Mouse (Mus musculus): ENCODE data around the gene Prss22.
"Not testable (repeated sequence)": the region's sequence is repeated elsewhere in the genome, so short reads cannot be mapped to it uniquely, and the experiment has no call there.

Prss22 gene

GRCm38 (mm10) chr17:23995421-23995820 lies 2.5 kb downstream of the Prss22 start:
- DNase-seq (ENCODE audit: low spot score), result no peak

- DNase-seq (ENCODE audit: low spot score), result no peak
Measured at GRCm38 (mm10) chr17:23994667-23995066, 3.2 kb downstream of the Prss22 start.

GRCm38 (mm10) chr17:23993559-23994428 lies 4.1 kb downstream of the Prss22 start:
- peak; percentile 90 for DNase-seq (ENCODE audit: low spot score)

GRCm38 (mm10) chr17:23992789-23993553 lies 4.9 kb downstream of the Prss22 start:
- DNase-seq (ENCODE audit: low spot score), result no peak

GRCm38 (mm10) chr17:23989802-23990201 lies 8.1 kb downstream of the Prss22 start:
- peak; percentile 66 for DNase-seq (ENCODE audit: low spot score)

- no peak for DNase-seq (ENCODE audit: low spot score)
Measured at GRCm38 (mm10) chr17:23984989-23985388, 12.9 kb downstream of the Prss22 start.

- DNase-seq (ENCODE audit: low spot score), result peak; percentile 27
Measured at GRCm38 (mm10) chr17:23982912-23983311, 15.0 kb downstream of the Prss22 start.

GRCm38 (mm10) chr17:23980297-23980909 lies 17.5 kb downstream of the Prss22 start, which contains the start of gene Prss30:
Gene Prss30 (minus strand): TSS chr17:23980566.
- peak; percentile 31 for DNase-seq (ENCODE audit: low spot score)

GRCm38 (mm10) chr17:23979471-23979870 lies 18.4 kb downstream of the Prss22 start:
- DNase-seq (ENCODE audit: low spot score), result no peak

GRCm38 (mm10) chr17:23976665-23977064 lies 21.2 kb downstream of the Prss22 start:
- DNase-seq (ENCODE audit: low spot score), result no peak

GRCm38 (mm10) chr17:23971315-23971714 lies 26.6 kb downstream of the Prss22 start:
- no peak for DNase-seq (ENCODE audit: low spot score)

GRCm38 (mm10) chr17:23969231-23969630 lies 28.7 kb downstream of the Prss22 start:
- peak; percentile 82 for DNase-seq (ENCODE audit: low spot score)

- DNase-seq (ENCODE audit: low spot score), result peak; percentile 29
Measured at GRCm38 (mm10) chr17:23968780-23969179, 29.1 kb downstream of the Prss22 start.

GRCm38 (mm10) chr17:23966658-23967401 lies 31.1 kb downstream of the Prss22 start:
- peak; percentile 54 for DNase-seq (ENCODE audit: low spot score)

- no peak for DNase-seq (ENCODE audit: low spot score)
Measured at GRCm38 (mm10) chr17:23965805-23966425, 32.0 kb downstream of the Prss22 start.

- DNase-seq (ENCODE audit: low spot score), result no peak
Measured at GRCm38 (mm10) chr17:23961573-23962122, 36.3 kb downstream of the Prss22 start.

GRCm38 (mm10) chr17:23960084-23960738 lies 37.7 kb downstream of the Prss22 start:
- peak; percentile 84 for DNase-seq (ENCODE audit: low spot score)

- no peak for DNase-seq (ENCODE audit: low spot score)
Measured at GRCm38 (mm10) chr17:23955174-23955573, 42.7 kb downstream of the Prss22 start, which contains the start of gene Sbpl. Gene Sbpl (minus strand): TSS chr17:23955274.

GRCm38 (mm10) chr17:23950828-23951227 lies 47.1 kb downstream of the Prss22 start:
- DNase-seq (ENCODE audit: low spot score), result not testable (repeated sequence)

- no peak for DNase-seq (ENCODE audit: low spot score)
Measured at GRCm38 (mm10) chr17:23949068-23949467, 48.8 kb downstream of the Prss22 start.

Data from lung, postnatal 25 days (tissue).